Mouse (Mus musculus) embryonic facial prominence, embryonic 12.5 days (tissue): ENCODE measurements around the gene Ccdc85c. TPM values are rescaled to one million over a fixed set of nuclear protein-coding genes. Genes with fewer than 3 reads are reported as not detected.

Experiments used
- ATAC-seq: fragments of 200-750 bp; cut with Nextera tagmentation; 2 replicates; pipeline ENCODE4 v1.8.0; 2017; ENCODE audit not compliant: insufficient number of reproducible peaks, insufficient read depth, low FRiP score, low TSS enrichment
- H3K27ac ChIP-seq: fragments of 300-500 bp; sonication (generic); 2 replicates; pipeline ENCODE4 v1.5.1; 2016; ENCODE audit warnings: mild to moderate bottlenecking
- H3K27me3 ChIP-seq: fragments of 300-500 bp; sonication (generic); 2 replicates; pipeline ENCODE4 v1.6.1; 2016; ENCODE audit warnings: mild to moderate bottlenecking, moderate library complexity
- H3K36me3 ChIP-seq: fragments of 300-500 bp; sonication (generic); 2 replicates; pipeline ENCODE4 v1.6.1; 2016; ENCODE audit warnings: mild to moderate bottlenecking
- H3K4me1 ChIP-seq: fragments of 300-500 bp; sonication (generic); 2 replicates; pipeline ENCODE4 v1.6.1; 2016
- H3K4me2 ChIP-seq: fragments of 300-500 bp; sonication (generic); replicated peaks from 2 replicates; pipeline ENCODE4 v1.6.1; 2016; ENCODE audit warnings: mild to moderate bottlenecking, moderate library complexity
- H3K4me3 ChIP-seq: fragments of 300-500 bp; sonication (generic); 2 replicates; pipeline ENCODE4 v1.5.1; 2016; ENCODE audit warnings: mild to moderate bottlenecking
- H3K9ac ChIP-seq: fragments of 300-500 bp; sonication (generic); 2 replicates; pipeline ENCODE4 v1.6.1; 2016; ENCODE audit warnings: mild to moderate bottlenecking, moderate library complexity
- H3K9me3 ChIP-seq: fragments of 300-500 bp; sonication (generic); 2 replicates; pipeline ENCODE4 v1.6.1; 2016; ENCODE audit warnings: mild to moderate bottlenecking, moderate library complexity
- polyA plus RNA-seq: library from polyadenylated mRNA; unstranded; fragments of >200 nt; fragmentation: Nextera tagmentation; extraction: Ambion mirVana; gene quantifications from 2 replicates; pipeline ENCODE4 v1.2.1, GENCODE M21; 2016

Gene Ccdc85c
- polyA plus RNA-seq, 1 experiment from 2014 or later = 7.7 TPM

DNA sequence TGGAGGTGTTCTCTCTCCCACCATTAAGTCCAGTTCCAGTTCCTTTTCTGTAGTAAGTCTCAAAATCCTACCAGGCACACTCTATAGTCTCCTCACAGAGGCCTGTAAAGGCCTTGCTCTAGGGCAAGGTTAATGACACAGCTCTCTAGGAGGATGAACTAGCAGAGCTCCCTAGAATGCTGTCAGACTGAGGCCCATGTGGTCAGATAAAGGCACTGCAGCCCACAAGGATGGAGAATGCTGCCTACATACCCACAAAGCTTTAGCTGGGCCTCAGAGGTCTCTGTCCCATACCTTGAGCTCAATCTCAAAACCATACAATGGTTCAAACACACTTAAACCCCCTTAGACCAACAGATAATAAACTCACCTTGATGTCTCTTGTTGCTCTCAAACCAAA, 115.4 kb downstream of the Ccdc85c start:
- no peak for ATAC-seq
- peaks cover 48% of the 10 kb centered on the region for H3K36me3 ChIP-seq

More for the DNA sequence above, 115.4 kb downstream of the Ccdc85c start:
- Histone ChIP-seq H3K9me3 (no peaks in the 10 kb centered on the region), H3K4me1 (no peaks in the 10 kb centered on the region), H3K9ac (no peak overlapping the region), H3K4me2 (no peak overlapping the region), H3K27me3 (no peaks in the 10 kb centered on the region), H3K4me3 (no peak overlapping the region), H3K27ac (no peak overlapping the region)

Other genes starting within 250 kb of the Ccdc85c start
- gene Setd3, start 96.1 kb downstream of the Ccdc85c start, polyA plus RNA-seq = 98.4 and 103 TPM in 2 replicates
- gene Ccnk, start 95.8 kb downstream of the Ccdc85c start, polyA plus RNA-seq = 3.4 and 4.3 TPM in 2 replicates
- 1.0 and 1.1 TPM in 2 replicates for gene Hhipl1, start 30.8 kb upstream of the Ccdc85c start, polyA plus RNA-seq
- 5.9 and 7.4 TPM in 2 replicates for gene Cyp46a1, start 59.0 kb upstream of the Ccdc85c start, polyA plus RNA-seq
- 58.4 and 63.1 TPM in 2 replicates for gene Eml1, start 95.5 kb upstream of the Ccdc85c start, polyA plus RNA-seq